Mouse (Mus musculus) kidney, postnatal 0 days (tissue): ENCODE data around the gene Slc15a4. TPM values are rescaled to one million over a fixed set of nuclear protein-coding genes. Genes with fewer than 3 reads are reported as not detected.

Source experiments
- ATAC-seq: fragments of 200-750 bp; cut with Nextera tagmentation; replicated peaks from 2 replicates; pipeline ENCODE4 v1.8.0; 2017; ENCODE audit warnings: low read depth, moderate number of reproducible peaks, moderate TSS enrichment, moderate library complexity; ENCODE audit not compliant: low FRiP score
- DNase-seq: peaks from one replicate; pipeline ENCODE4 v3.0.0-alpha.2; 2016; ENCODE audit warnings: low spot score
- H3K27ac ChIP-seq: fragments of 300-500 bp; sonication (generic); 2 replicates; pipeline ENCODE4 v1.5.1; 2014; ENCODE audit warnings: mild to moderate bottlenecking
- H3K27me3 ChIP-seq: fragments of 300-500 bp; sonication (generic); 2 replicates; pipeline ENCODE4 v1.6.1; 2014; ENCODE audit warnings: low read length, mixed read lengths; ENCODE audit not compliant: insufficient read depth
- H3K36me3 ChIP-seq: fragments of 300-500 bp; sonication (generic); 2 replicates; pipeline ENCODE4 v1.6.1; 2014; ENCODE audit warnings: low read length, mixed read lengths; ENCODE audit not compliant: insufficient read depth
- H3K4me1 ChIP-seq: fragments of 300-500 bp; sonication (generic); replicated peaks from 2 replicates; pipeline ENCODE4 v1.6.1; 2014; ENCODE audit warnings: antibody characterized with exemption, low read length, mixed read lengths; ENCODE audit not compliant: insufficient read depth
- H3K4me2 ChIP-seq: fragments of 300-500 bp; sonication (generic); 2 replicates; pipeline ENCODE4 v1.6.1; 2014; ENCODE audit warnings: mild to moderate bottlenecking, low read length, moderate library complexity, mixed read lengths
- H3K4me3 ChIP-seq: fragments of 300-500 bp; sonication (generic); replicated peaks from 2 replicates; pipeline ENCODE4 v1.5.1; 2014; ENCODE audit warnings: low read depth, low read length
- H3K9ac ChIP-seq: fragments of 300-500 bp; sonication (generic); 2 replicates; pipeline ENCODE4 v1.6.1; 2014; ENCODE audit warnings: low read depth, low read length
- H3K9me3 ChIP-seq: fragments of 300-500 bp; sonication (generic); replicated peaks from 2 replicates; pipeline ENCODE4 v1.6.1; 2016; ENCODE audit warnings: low read length, inconsistent platforms, mixed read lengths
- CTCF ChIP-seq: IDR thresholded peaks from 2 replicates; pipeline ENCODE4 v1.5.1; 2016; ENCODE audit warnings: antibody characterized with exemption, low read depth, mild to moderate bottlenecking, moderate library complexity
- WGBS: fragments of 180-500 bp; shearing (Covaris S2); extraction: QIAGEN DNeasy Blood & Tissue Kit; methylation state at CpG from one replicate; pipeline ENCODE4 v1.1.7; 2014; 5-methylcytosine and 5-hydroxymethylcytosine counted together
- polyA plus RNA-seq: library from polyadenylated mRNA; unstranded; fragments of >200 nt; fragmentation: Nextera tagmentation; extraction: Ambion mirVana; gene quantifications from 2 replicates; pipeline ENCODE4 v1.2.1, GENCODE M21; 2015

Slc15a4 gene
- 15.4 and 16.2 TPM in 2 replicates for polyA plus RNA-seq

DNA sequence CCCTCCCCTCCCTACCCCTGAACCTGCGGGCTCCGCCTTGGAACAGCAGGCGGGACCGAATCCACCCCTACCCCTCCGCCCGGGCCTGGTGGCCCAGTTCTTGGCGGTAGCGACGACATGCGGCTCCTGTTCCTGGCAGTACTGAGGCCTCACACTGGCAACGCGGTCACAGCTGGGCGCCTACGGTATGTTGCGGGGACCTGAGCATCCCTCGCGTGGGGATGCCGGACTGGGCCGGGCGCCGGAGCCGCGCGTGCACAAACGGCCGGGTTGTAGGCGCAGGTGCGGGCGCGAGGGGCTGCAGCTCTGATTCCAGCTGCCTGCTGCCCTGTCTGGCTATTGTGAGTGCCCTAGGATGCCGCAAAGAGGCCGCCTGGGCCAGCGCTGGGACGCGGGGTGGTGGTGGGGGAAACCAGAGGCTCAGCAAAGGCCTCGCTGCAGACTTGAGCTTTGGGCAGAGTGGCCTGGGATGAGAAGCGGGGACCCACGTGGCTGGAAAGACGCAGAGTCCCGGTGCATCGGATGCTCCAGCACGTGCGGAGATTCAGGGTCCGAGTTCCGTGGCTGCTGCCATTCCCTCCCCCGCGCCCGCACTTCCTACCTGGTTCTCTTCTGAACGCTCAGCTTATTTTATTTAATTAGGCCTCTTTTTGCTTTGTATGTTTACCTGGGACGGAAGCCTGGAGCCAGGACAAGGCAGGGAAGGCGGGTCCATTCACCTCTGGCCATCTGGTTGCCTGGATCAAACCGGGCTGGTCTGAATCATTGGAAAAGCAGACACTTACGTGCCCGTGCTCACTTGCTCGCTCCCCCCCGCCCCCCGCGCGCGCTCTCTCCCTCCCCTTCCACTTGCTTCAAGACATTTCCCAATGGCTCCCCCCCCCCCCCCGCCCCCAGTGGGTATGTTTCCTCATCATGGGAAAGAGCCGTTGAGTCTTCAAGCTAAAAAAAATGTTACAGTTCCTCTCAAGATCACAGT lies at the start of gene Slc15a4, which contains the start of gene Glt1d1:
Gene Slc15a4 (minus strand): TSS at position 731 of the 979 bp plus-strand sequence.
Gene Glt1d1 (plus strand): TSS at position 96 of the 979 bp plus-strand sequence.
- under 1% methylated on average over 61 of the region's 62 CpGs for WGBS
- Histone ChIP-seq H3K9ac (peak within 1 kb of the TSS; percentile 47), H3K36me3 (no peaks in the 10 kb centered on the region), H3K4me1 (no peaks in the 10 kb centered on the region), H3K9me3 (no peaks in the 10 kb centered on the region), H3K4me2 (peak within 1 kb of the TSS; percentile 77), H3K27ac (peak within 1 kb of the TSS; percentile 16; the same call in 1 of the 2 replicates), H3K4me3 (peak within 1 kb of the TSS; percentile 32), H3K27me3 (no peaks in the 10 kb centered on the region)
- DNase-seq: peak; percentile 3
- peak; percentile 76 for ATAC-seq
- TF ChIP-seq CTCF: no peak

- H3K9me3 ChIP-seq: no peaks in the 10 kb centered on the region
- no peaks in the 10 kb centered on the region for H3K27me3 ChIP-seq
- WGBS: 98% methylated on average over 5 of the region's 5 CpGs
- no peak overlapping the region for H3K4me2 ChIP-seq
- no peak overlapping the region for H3K9ac ChIP-seq
- H3K4me3 ChIP-seq: no peak overlapping the region
- H3K4me1 ChIP-seq: no peaks in the 10 kb centered on the region
- ATAC-seq: no peak
- H3K27ac ChIP-seq: no peak overlapping the region
- DNase-seq: no peak
- peak; percentile 32 for TF ChIP-seq CTCF
- H3K36me3 ChIP-seq: no peaks in the 10 kb centered on the region
Measured at GRCm38 (mm10) chr5:127678501-127678900, 45.8 kb upstream of the Slc15a4 start.

DNA sequence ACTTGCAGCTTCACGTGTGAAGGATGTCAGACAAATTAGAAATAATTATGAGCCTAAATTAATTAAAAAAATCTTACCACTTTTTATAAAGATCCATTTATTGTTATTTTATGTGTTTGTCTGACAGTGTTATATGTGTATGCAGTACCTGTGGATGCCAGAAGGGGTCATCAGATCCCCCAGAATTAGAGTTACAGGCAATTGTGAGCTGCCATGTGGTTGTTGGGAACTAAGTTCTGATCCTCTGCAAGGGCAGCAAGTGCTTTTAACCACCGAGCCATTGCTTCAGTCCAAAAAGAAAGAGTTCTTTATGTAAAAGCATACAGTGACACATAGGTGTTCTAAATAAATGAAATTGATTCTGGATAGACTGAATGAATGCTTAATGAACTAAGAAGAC lies 44.9 kb upstream of the Slc15a4 start:
- no peak for TF ChIP-seq CTCF
- Histone ChIP-seq H3K27me3 (no peaks in the 10 kb centered on the region), H3K4me3 (no peak overlapping the region), H3K9me3 (no peaks in the 10 kb centered on the region), H3K27ac (no peak overlapping the region), H3K36me3 (no peaks in the 10 kb centered on the region), H3K4me1 (no peaks in the 10 kb centered on the region), H3K4me2 (no peak overlapping the region), H3K9ac (no peak overlapping the region)
- DNase-seq (no peak), ATAC-seq (no peak)
- WGBS: 95% methylated on average over 2 of the region's 2 CpGs

GRCm38 (mm10) chr5:127673913-127674312 lies 41.2 kb upstream of the Slc15a4 start:
- no peak overlapping the region for H3K9ac ChIP-seq
- no peaks in the 10 kb centered on the region for H3K36me3 ChIP-seq
- H3K27me3 ChIP-seq: no peaks in the 10 kb centered on the region
- H3K4me2 ChIP-seq: no peak overlapping the region
- H3K4me1 ChIP-seq: no peaks in the 10 kb centered on the region
- ATAC-seq (no peak), DNase-seq (no peak)
- H3K9me3 ChIP-seq: no peaks in the 10 kb centered on the region
- no peak overlapping the region for H3K27ac ChIP-seq
- WGBS: 92% methylated on average over 8 of the region's 8 CpGs
- H3K4me3 ChIP-seq: no peak overlapping the region
- 0 out of 2 replicates have a peak, but pooled peaks have one; percentile 14 for TF ChIP-seq CTCF

DNA sequence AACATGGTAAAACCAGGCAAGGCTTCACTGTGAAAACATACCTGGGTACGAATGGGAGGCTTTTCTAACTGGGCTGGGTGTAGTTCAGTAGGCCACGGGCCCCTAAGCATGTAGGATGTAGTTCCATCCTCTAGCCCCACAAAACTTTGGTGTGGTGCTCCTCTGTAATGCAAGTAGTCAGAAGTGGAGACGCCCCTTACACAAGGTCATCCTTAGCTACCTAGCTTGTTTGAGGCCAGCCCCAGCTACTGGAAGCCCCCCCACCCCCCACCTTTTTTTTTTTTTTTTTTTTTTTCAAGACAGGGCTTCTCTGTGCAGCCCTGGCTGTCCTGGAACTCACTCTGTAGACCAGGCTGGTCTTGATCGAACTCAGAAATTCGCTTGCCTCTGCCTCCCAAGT lies 28.3 kb upstream of the Slc15a4 start:
- DNase-seq (no peak), ATAC-seq (no peak)
- no peak overlapping the region for H3K27ac ChIP-seq
- WGBS: 89% methylated on average over 5 of the region's 5 CpGs
- H3K9ac ChIP-seq: no peak overlapping the region
- no peaks in the 10 kb centered on the region for H3K9me3 ChIP-seq
- H3K4me1 ChIP-seq: no peaks in the 10 kb centered on the region
- no peak overlapping the region for H3K4me2 ChIP-seq
- no peak overlapping the region for H3K4me3 ChIP-seq
- H3K27me3 ChIP-seq: no peaks in the 10 kb centered on the region
- no peak for TF ChIP-seq CTCF
- H3K36me3 ChIP-seq: no peaks in the 10 kb centered on the region

DNA sequence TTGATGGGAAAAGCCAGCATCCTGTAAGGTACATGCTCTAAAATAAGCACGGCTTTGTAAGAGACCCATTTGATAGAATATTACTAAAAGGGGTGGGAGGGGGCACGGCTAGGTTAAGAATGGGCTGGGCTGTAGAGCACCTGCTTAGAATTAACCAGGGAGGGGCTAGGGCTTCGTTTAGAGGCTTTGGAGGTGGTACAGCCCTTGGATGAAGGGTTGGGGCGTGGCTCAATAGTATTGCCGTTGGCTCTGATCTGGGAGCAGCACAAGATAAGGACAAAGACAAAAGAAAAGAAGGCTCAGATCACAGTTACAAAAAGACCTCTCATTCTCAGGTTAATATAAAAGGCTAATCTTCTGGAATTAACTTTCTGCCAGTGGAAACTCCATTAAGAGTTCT lies 27.6 kb upstream of the Slc15a4 start:
- Histone ChIP-seq H3K9me3 (no peaks in the 10 kb centered on the region), H3K9ac (no peak overlapping the region), H3K27me3 (no peaks in the 10 kb centered on the region), H3K4me1 (no peaks in the 10 kb centered on the region), H3K4me3 (no peak overlapping the region), H3K27ac (no peak overlapping the region), H3K36me3 (no peaks in the 10 kb centered on the region), H3K4me2 (no peak overlapping the region)
- ATAC-seq (no peak), DNase-seq (no peak)
- 72% methylated on average over 5 of the region's 5 CpGs for WGBS
- no peak for TF ChIP-seq CTCF
